Mouse (Mus musculus): ENCODE measurements around the gene Ptpn14.

DNA sequence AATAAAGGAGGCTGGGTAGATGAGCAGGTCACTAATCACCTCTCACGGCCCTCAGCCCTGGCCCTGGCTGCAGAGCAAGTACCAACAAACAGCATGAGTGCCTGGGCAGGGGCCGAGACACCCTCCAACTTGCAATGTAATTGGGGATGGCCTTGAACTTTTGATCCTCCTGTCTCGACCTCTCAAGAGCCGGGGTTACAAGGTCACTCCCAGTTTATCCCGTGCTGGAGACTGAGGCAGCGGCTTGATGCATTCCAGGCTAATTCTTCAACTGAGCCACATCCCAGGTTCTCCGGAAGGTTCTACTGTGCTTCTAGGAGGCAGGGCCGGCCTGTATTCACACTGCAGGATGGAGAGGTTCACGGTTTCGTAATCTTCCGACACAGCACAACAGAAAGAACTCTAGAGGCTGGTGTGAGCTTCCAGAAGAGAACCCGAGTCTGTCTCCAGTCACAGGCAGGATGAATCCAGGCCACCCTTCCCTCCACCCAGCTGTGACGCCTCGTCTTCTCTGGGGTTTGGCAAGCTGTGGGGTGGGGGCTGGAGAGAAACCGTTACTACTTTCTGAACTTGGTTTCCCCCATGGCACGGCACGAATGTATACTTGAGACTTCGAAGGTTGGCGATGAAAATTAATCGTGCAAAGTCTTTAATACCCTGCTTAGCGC, 185.2 kb downstream of the Ptpn14 start:
- TF ChIP-seq MAX (IDR thresholded peaks at IDR 0.05; ENCODE audit: low read depth) (no peak), POLR2A (IDR thresholded peaks at IDR 0.05; ENCODE audit: insufficient read length, low read depth) (no peak), E2F4 (IDR thresholded peaks at IDR 0.05; ENCODE audit: insufficient read depth) (no peak), CEBPB (IDR thresholded peaks at IDR 0.05; ENCODE audit: insufficient read depth, poor library complexity, severe bottlenecking) (no peak)

Measured in myocyte (in vitro differentiated cells).